Mouse (Mus musculus) kidney, postnatal 36 days (tissue): ENCODE results near the gene Defb18.
"Not testable (repeated sequence)": the region's sequence is repeated elsewhere in the genome, so short reads cannot be mapped to it uniquely, and the experiment has no call there.

ENCODE experiments used
- DNase-seq, 2 experiments: peaks; one replicate each; pipeline ENCODE4 v3.0.0; 2021 to 2022; ENCODE audit warnings: mixed read lengths in 2 of 2

Gene Defb18

GRCm38 (mm10) chr1:18237343-18237742, at the start of gene Defb18:
Gene Defb18, minus strand, starts transcription at chr1:18237443.
- DNase-seq: no peak

DNA sequence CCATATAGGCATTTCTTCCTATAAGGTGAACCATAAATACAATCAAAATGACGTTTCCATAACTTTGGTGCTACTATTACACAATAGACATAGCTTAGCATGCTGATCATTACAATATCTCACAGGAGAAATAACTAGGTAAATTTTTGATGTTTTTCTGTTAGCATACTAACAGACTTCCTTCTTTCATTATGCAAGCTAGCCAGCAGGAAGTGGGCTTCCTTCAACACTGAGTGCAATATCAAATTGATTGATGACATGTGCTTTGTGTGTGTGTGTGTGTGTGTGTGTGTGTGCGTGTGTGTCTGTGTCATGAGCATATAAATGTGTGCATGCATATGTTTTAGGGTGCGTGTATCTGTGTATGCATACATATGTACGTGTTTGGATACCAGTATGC, 33.9 kb upstream of the Defb18 start:
- no peak for DNase-seq

DNA sequence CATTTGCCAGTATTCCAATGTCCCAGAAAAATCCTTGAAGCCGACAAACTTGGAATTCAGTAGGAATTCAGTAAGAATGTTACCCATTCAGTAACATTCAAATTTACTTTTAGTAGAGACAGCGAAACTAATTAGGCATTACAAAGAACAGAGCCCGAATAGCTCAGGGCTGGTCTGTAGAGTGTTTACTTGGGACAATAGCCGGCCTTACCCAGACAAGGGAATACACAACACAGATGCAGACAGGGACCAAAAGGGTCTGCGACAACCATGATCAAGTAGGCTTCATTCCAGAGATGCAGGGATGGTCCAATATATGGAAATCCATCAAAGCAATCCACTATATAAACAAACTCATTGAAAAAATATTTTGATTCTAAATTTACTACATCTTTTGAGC, 31.6 kb upstream of the Defb18 start:
- no peak for DNase-seq

- DNase-seq: no peak
Observed at GRCm38 (mm10) chr1:18265038-18265437, 27.8 kb upstream of the Defb18 start, which contains the start of gene Defb41. Gene Defb41, minus strand, starts transcription at chr1:18265138.

GRCm38 (mm10) chr1:18245801-18246580, 8.7 kb upstream of the Defb18 start:
- not testable (repeated sequence) for DNase-seq

GRCm38 (mm10) chr1:18223385-18223945, 13.8 kb downstream of the Defb18 start:
- DNase-seq: no peak

GRCm38 (mm10) chr1:18191719-18192118, 45.5 kb downstream of the Defb18 start:
- no peak for DNase-seq

DNA sequence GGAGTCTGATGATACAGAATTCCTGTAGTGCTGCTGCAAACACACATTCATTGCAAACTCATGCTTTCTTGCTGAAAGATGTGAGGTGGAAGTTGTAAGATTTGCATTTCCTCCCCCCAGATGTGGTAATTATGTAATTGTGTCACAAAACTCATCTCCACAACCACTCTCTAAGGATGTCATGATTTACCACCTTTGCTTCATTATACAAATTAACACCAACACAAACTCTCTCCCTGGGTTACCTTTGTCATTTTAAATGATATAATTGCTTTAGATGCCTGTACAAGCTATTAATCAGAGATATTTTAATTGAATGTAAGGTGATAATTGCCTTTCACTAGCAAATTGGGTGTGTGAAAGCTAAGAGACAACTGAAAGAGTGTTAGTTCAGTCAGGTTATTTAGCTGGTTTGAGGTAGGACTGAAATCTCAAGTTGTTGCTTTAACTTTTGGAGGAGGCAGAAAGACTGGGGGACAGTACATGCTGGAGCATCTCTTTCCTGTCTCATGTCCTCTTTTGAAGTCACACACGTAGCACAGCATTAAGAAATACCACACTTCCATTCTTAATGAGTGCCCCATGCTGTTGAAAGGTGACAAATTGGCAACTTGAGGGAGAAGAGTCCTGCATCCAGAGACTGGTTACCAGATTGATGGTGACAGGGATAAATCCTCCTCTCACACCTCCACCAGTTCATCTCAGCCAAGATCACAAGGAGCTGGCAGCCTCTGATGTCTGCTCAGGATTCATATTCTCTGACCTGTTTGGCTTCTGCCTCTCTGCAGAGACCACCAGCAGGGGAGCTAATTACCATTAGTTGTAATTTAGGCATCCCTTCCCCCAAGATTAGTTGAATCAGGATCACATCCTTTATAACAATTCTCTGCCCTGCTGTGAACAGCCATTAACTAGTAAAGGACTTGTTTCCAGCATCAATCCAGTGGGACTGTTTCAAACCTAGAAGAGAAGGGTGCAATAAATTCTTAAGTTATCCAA, 46.2 kb downstream of the Defb18 start:
- no peak for DNase-seq
